Mouse (Mus musculus) kidney, adult 2 months (tissue): ENCODE data around the gene Tox2.

ENCODE experiments used
- CTCF ChIP-seq: fragments of 200-500 bp; conservative IDR thresholded peaks from 2 replicates; pipeline ENCODE4 v1.5.1; 2011; ENCODE audit warnings: low read depth, mild to moderate bottlenecking, control low read depth, low read length, moderate library complexity, mixed read lengths; ENCODE audit not compliant: insufficient read depth, insufficient read length
- POLR2A ChIP-seq: fragments of 200-500 bp; IDR thresholded peaks from one replicate; pipeline ENCODE4 v1.6.1; 2011; ENCODE audit warnings: low read depth, low read length, control low read depth

DNA sequence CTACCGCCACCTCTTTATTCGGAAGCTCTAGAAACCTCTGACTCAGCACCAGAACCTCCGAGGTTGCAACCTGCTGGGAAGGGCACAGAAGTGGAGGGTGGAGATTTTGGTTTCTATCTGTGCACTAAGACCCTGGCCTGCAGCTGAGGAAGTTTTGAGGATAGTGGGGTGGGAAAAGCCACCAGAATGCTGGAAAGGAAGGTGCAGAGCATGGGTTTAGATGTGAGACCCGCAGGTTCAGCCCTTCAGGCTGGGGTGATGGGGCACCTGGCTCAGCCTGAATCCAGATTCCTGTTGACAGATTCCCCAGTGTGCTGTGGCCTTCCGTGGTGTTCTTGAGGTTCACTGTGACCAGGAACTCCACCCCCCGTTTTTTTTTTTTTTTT, 2.3 kb downstream of the Tox2 start:
- TF ChIP-seq CTCF (no peak), POLR2A (no peak)
